Mouse (Mus musculus) forebrain, embryonic 13.5 days (tissue): ENCODE measurements around the gene Galns. TPM values are rescaled to one million over a fixed set of nuclear protein-coding genes. Genes with fewer than 3 reads are reported as not detected.

Experiments
- ATAC-seq: fragments of 200-750 bp; cut with Nextera tagmentation; 2 replicates; pipeline ENCODE4 v1.8.0; 2017
- H3K27ac ChIP-seq: fragments of 300-500 bp; sonication (generic); 2 replicates; pipeline ENCODE4 v1.5.1; 2015; ENCODE audit warnings: inconsistent platforms, mild to moderate bottlenecking, moderate library complexity
- H3K27me3 ChIP-seq: fragments of 300-500 bp; sonication (generic); 2 replicates; pipeline ENCODE4 v1.6.1; 2015; ENCODE audit warnings: mild to moderate bottlenecking, inconsistent platforms
- H3K36me3 ChIP-seq: fragments of 300-500 bp; sonication (generic); 2 replicates; pipeline ENCODE4 v1.6.1; 2015; ENCODE audit warnings: mild to moderate bottlenecking, inconsistent platforms; ENCODE audit not compliant: poor library complexity, severe bottlenecking
- H3K4me1 ChIP-seq: fragments of 300-500 bp; sonication (generic); 2 replicates; pipeline ENCODE4 v1.6.1; 2015; ENCODE audit warnings: inconsistent platforms
- H3K4me2 ChIP-seq: fragments of 300-500 bp; sonication (generic); 2 replicates; pipeline ENCODE4 v1.6.1; 2015; ENCODE audit warnings: inconsistent platforms, mild to moderate bottlenecking, moderate library complexity
- H3K4me3 ChIP-seq: fragments of 300-500 bp; sonication (generic); 2 replicates; pipeline ENCODE4 v1.5.1; 2015; ENCODE audit warnings: mild to moderate bottlenecking, inconsistent platforms
- H3K9ac ChIP-seq: fragments of 300-500 bp; sonication (generic); 2 replicates; pipeline ENCODE4 v1.6.1; 2015; ENCODE audit warnings: mild to moderate bottlenecking, inconsistent platforms
- H3K9me3 ChIP-seq: fragments of 300-500 bp; sonication (generic); replicated peaks from 2 replicates; pipeline ENCODE4 v1.6.1; 2016; ENCODE audit warnings: inconsistent platforms
- WGBS: fragments of 180-500 bp; shearing (Covaris S2); methylation state at CpG from one replicate; pipeline ENCODE4 v1.1.7; 2015; 5-methylcytosine and 5-hydroxymethylcytosine counted together
- microRNA-seq: library from miRNA; unstranded; fragments of <30 nt; microRNA quantifications from one replicate; pipeline ENCODE4, GENCODE M21; 2016
- polyA plus RNA-seq: library from polyadenylated mRNA; unstranded; fragments of >200 nt; fragmentation: Nextera tagmentation; extraction: Ambion mirVana; gene quantifications from 2 replicates; pipeline ENCODE4 v1.2.1, GENCODE M21; 2015

Galns gene
- polyA plus RNA-seq, 1 experiment from 2014 or later = 3.0 TPM

DNA sequence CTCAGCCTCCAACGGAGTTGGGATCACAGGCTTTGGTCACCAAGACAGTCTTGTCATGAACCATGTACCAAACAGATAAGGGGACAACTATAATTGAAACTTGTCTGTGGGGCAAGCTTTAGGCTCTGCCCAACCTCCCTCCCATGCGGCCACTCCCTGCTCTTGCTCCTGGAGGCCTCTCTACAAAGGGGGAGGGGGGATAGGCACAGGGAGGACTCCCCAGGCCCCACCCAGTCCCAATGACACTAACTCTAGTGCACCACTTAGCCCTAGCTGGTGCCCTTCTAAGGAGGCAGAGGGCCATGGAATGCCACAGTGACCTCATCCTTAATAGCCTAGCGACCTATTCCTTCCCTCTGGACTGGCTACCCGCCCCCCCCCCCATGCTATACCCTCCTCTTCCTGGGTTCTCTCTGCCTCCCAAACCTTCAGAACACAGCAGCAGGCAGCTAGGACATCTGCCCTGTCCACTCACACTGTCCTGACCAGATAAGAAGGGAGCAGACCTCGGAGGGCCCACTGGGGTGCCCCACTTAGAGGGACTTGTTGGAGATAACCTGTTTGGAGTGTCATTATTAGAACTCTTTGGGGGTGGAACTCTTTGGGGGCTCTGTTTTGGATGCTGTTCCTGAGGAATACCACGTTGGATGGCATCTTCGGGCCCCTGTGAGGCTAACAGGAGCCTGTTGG, 65.1 kb downstream of the Galns start:
- H3K4me1 ChIP-seq = peaks cover 12% of the 10 kb centered on the region
- no peak overlapping the region for H3K27ac ChIP-seq
- H3K4me2 ChIP-seq = no peak overlapping the region
- no peak overlapping the region for H3K9ac ChIP-seq
- H3K36me3 ChIP-seq = no peaks in the 10 kb centered on the region
- ATAC-seq = no peak
- no peaks in the 10 kb centered on the region for H3K9me3 ChIP-seq
- no peak overlapping the region for H3K4me3 ChIP-seq
- WGBS = 84% methylated on average over 7 of the region's 7 CpGs
- peaks cover 36% of the 10 kb centered on the region for H3K27me3 ChIP-seq

DNA sequence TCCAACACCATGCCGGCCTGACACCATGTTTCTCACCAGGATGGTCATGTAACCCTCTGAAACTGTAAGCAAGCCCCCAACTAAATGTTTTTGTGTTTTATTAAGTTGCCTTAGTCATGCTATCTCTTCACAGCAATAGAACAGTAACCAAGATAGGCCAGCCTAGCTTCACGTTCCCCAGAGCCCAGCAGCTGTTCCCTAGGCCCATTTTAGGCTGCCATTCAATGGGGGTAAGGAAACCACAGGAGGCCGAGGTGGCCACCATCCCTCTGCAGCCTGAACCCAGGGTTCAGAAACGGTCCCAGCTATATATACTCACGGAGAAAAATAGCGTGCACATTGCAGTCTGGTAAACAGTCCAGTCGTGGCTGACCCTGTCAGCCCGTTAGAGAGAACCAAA, 67.1 kb downstream of the Galns start:
- Histone ChIP-seq H3K27me3 (peaks cover 16% of the 10 kb centered on the region), H3K27ac (no peak overlapping the region), H3K9ac (no peak overlapping the region), H3K4me3 (no peak overlapping the region), H3K36me3 (no peaks in the 10 kb centered on the region), H3K4me2 (no peak overlapping the region), H3K4me1 (no peaks in the 10 kb centered on the region), H3K9me3 (no peaks in the 10 kb centered on the region)
- 89% methylated on average over 8 of the region's 8 CpGs for WGBS
- ATAC-seq = no peak

DNA sequence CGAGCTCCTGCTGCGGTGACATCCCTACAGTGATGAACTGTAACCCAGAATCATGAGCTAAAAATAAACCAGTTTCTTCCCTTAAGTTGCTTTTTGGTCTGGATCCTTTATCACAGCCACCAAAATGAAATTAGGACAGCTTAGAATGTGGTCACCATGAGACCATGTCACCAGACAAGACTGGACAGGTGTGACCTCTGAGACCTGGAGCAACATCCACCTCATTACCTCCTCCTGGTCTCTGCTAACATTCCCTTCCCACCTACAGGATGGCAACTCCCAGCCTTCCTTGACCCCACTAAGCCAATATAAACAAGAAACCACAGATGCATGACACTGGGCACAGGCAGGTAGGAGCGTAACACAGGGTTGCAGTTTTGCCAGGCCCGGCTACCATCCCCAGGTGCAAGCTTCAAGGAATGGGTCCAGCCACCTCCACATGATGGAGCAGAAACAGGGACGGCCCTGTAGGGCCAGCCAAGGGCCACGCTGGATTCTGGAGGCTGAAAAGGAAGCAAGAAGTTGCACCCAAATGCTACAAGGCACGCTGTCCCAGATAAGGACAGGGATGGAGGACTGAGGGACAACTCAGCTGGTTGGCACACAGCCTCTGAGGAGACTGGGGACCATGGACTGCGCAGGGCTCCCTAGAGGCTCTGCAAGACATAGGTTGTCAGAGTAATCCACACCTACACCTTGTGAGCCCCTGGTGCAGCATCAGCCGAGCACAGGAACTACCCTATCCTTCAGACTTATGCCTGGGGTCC, 72.8 kb downstream of the Galns start:
- no peak overlapping the region for H3K4me2 ChIP-seq
- H3K9me3 ChIP-seq = no peaks in the 10 kb centered on the region
- ATAC-seq = no peak
- 87% methylated on average over 9 of the region's 9 CpGs for WGBS
- H3K4me1 ChIP-seq = no peaks in the 10 kb centered on the region
- no peak overlapping the region for H3K27ac ChIP-seq
- H3K4me3 ChIP-seq = no peak overlapping the region
- no peaks in the 10 kb centered on the region for H3K36me3 ChIP-seq
- no peak overlapping the region for H3K9ac ChIP-seq
- H3K27me3 ChIP-seq = no peaks in the 10 kb centered on the region

DNA sequence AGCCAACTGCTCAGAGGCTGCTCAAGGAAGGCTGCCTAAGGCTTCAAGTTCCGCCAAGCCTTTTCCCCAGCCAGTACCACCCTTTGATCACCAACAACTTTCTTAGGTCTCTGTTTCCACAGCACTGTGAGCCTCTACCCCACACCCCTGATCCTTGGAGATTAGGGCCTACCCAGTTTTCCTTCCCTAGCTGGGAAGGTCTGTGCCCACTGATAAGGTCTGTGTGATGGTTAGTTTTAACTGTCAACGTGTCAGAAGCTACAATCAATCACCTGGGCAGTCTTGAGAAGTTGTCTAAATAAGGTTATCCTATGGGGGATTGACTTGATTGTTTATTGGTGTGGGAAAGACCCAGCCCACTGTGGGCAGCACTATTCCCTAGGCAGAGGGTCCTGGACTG, 73.5 kb downstream of the Galns start:
- Histone ChIP-seq H3K9ac (no peak overlapping the region), H3K4me1 (no peaks in the 10 kb centered on the region), H3K27ac (no peak overlapping the region), H3K36me3 (no peaks in the 10 kb centered on the region), H3K4me2 (no peak overlapping the region), H3K27me3 (no peaks in the 10 kb centered on the region), H3K9me3 (no peaks in the 10 kb centered on the region), H3K4me3 (no peak overlapping the region)
- 81% methylated on average over 2 of the region's 2 CpGs for WGBS
- no peak for ATAC-seq

DNA sequence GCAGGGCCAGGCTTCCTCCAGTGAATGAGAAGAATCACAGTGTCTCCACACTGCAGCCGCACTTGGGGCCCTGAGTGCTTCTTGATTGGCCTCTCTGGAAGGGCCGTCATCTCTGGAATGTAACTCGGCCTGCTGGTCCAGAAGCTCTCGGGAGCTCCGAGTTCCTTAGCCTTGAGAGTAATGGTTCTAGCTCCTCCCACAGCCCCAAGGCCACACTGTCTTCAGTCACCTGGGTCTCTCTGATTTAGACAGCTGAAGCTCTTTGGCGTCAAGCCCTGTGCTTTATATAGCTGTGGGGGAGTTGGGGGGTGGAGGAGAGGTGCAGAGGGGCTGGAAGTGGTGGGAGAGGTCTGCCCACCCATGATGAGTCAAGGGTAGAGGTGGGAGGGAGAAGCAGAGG, 74.2 kb downstream of the Galns start:
- WGBS = 83% methylated on average over 6 of the region's 6 CpGs
- ATAC-seq = no peak

DNA sequence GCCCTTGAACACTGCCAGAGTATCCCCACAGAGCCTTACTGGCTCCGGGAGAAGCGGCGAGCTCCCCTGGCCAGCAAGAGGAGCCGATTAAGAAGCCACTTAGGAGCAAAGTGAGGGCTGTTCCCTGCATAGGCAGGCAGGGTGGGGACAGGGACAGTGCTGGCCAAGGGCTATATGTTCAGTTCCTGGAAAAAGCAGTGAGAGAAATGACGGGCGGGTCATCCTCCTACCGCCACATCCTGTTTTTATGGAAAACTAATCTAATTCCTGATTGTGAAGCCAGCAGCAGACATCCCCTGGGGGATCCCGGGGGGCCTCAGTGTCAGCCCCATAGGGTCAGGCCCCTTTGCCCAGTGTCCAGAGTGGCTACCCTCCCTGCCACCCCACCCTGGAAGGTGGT, 80.0 kb downstream of the Galns start:
- no peak overlapping the region for H3K4me3 ChIP-seq
- H3K9me3 ChIP-seq = no peaks in the 10 kb centered on the region
- 89% methylated on average over 8 of the region's 8 CpGs for WGBS
- H3K4me2 ChIP-seq = no peak overlapping the region
- peaks cover 4% of the 10 kb centered on the region; the same call in 1 of the 2 replicates for H3K27me3 ChIP-seq
- no peak for ATAC-seq
- no peaks in the 10 kb centered on the region for H3K4me1 ChIP-seq
- H3K27ac ChIP-seq = no peak overlapping the region
- H3K9ac ChIP-seq = no peak overlapping the region
- H3K36me3 ChIP-seq = no peaks in the 10 kb centered on the region

More for the DNA sequence above, 74.2 kb downstream of the Galns start:
- no peaks in the 10 kb centered on the region for H3K27me3 ChIP-seq
- no peak overlapping the region for H3K9ac ChIP-seq
- no peaks in the 10 kb centered on the region for H3K36me3 ChIP-seq
- no peak overlapping the region for H3K4me3 ChIP-seq
- H3K27ac ChIP-seq = no peak overlapping the region
- no peak overlapping the region for H3K4me2 ChIP-seq
- no peaks in the 10 kb centered on the region for H3K4me1 ChIP-seq
- no peaks in the 10 kb centered on the region for H3K9me3 ChIP-seq

DNA sequence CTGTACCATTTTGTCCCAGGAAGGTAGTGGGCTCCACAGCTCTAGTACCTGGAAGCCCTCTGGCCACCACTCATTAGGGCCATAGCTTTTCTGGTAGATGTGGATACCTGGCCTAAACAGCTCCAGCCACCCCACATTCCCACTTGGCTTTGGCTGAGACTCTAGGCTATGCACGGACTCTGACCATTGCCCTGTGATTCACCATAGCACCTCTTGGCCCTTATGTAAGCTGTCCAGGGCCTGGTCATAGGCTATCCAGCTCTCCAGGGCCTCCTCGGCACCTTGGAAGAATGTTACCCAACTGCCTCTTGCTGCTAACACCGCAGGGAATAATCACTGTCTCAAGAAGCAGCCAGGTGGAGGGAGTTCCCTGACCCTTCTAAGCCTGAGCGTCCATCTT, 82.1 kb downstream of the Galns start:
- H3K9me3 ChIP-seq = no peaks in the 10 kb centered on the region
- no peak overlapping the region for H3K4me2 ChIP-seq
- H3K4me3 ChIP-seq = no peak overlapping the region
- 93% methylated on average over 4 of the region's 4 CpGs for WGBS
- H3K36me3 ChIP-seq = no peaks in the 10 kb centered on the region
- no peak overlapping the region for H3K27ac ChIP-seq
- H3K4me1 ChIP-seq = peaks cover 7% of the 10 kb centered on the region
- ATAC-seq = no peak
- no peak overlapping the region for H3K9ac ChIP-seq
- H3K27me3 ChIP-seq = peaks cover 16% of the 10 kb centered on the region

Small RNA genes lying within 50 kb of the gene (microRNA-seq; reads per million reads assigned to microRNA genes)
- not detected for gene Mir6396

Other genes starting within 250 kb of the Galns start
- 47.4 and 52.2 TPM in 2 replicates for gene Zc3h18, start 234.9 kb downstream of the Galns start, polyA plus RNA-seq
- not detected in 2 replicates for gene Il17c, start 189.4 kb downstream of the Galns start, polyA plus RNA-seq
- 28.8 and 33.9 TPM in 2 replicates for gene Cyba, start 178.5 kb downstream of the Galns start, polyA plus RNA-seq
- gene Mvd, start 168.0 kb downstream of the Galns start, polyA plus RNA-seq = 38.3 and 42.2 TPM in 2 replicates
- gene Snai3, start 150.7 kb downstream of the Galns start, polyA plus RNA-seq = 0.10 TPM in 1 of 2 replicates, not detected in the other
- gene Rnf166, start 135.4 kb downstream of the Galns start, polyA plus RNA-seq = 33.6 and 36.1 TPM in 2 replicates
- 69.1 and 69.9 TPM in 2 replicates for gene Ctu2, start 135.3 kb downstream of the Galns start, polyA plus RNA-seq
- gene Piezo1, start 60.1 kb downstream of the Galns start, polyA plus RNA-seq = 1.4 and 2.0 TPM in 2 replicates
- gene Cdt1, start 43.4 kb downstream of the Galns start, polyA plus RNA-seq = 29.1 and 32.3 TPM in 2 replicates
- 193 and 198 TPM in 2 replicates for gene Aprt, start 34.6 kb downstream of the Galns start, polyA plus RNA-seq
- 69.3 and 79.6 TPM in 2 replicates for gene Trappc2l, start 177 bp upstream of the Galns start, polyA plus RNA-seq
- gene Pabpn1l, start 11.3 kb upstream of the Galns start, polyA plus RNA-seq = not detected in 2 replicates
- 12.4 and 13.9 TPM in 2 replicates for gene Cbfa2t3, start 87.6 kb upstream of the Galns start, polyA plus RNA-seq
- 15.4 and 17.4 TPM in 2 replicates for gene Acsf3, start 164.0 kb upstream of the Galns start, polyA plus RNA-seq
- 0.28 and 0.74 TPM in 2 replicates for gene Cdh15, start 236.5 kb upstream of the Galns start, polyA plus RNA-seq